Mouse (Mus musculus) CD4-positive, CD25-positive, alpha-beta regulatory T cell, adult 9 weeks (primary cell): ENCODE results near the gene Gm16368. TPM values are rescaled to one million over a fixed set of nuclear protein-coding genes. Genes with fewer than 3 reads are reported as not detected.

Source experiments
- polyA plus RNA-seq: library from polyadenylated mRNA; unstranded; fragments of 100-300 nt; shearing (Covaris generic); gene quantifications from one replicate; pipeline ENCODE4 v1.2.1, GENCODE M21; 2017

Gm16368 gene
- polyA plus RNA-seq, result not detected

GRCm38 (mm10) chr12:88083397-88083796 is at the start of gene Gm16368:
TSS of gene Gm16368 (plus strand) at chr12:88083697.

Other genes starting within 250 kb of the Gm16368 start
- not detected for gene Gm2001, start 241.4 kb upstream of the Gm16368 start, polyA plus RNA-seq
- not detected for gene Gm2016, start 209.6 kb upstream of the Gm16368 start, polyA plus RNA-seq
- not detected for gene Gm2022, start 188.3 kb upstream of the Gm16368 start, polyA plus RNA-seq
- not detected for gene Gm2035, start 163.8 kb upstream of the Gm16368 start, polyA plus RNA-seq
- gene Gm2042, start 129.6 kb upstream of the Gm16368 start, polyA plus RNA-seq, result not detected
- gene Gm2075, start 71.8 kb upstream of the Gm16368 start, polyA plus RNA-seq, result not detected
- not detected for gene Gm6803, start 64.9 kb upstream of the Gm16368 start, polyA plus RNA-seq
- gene Gm2056, start 56.7 kb upstream of the Gm16368 start, polyA plus RNA-seq, result not detected
- gene Gm10436, start 98.4 kb downstream of the Gm16368 start, polyA plus RNA-seq, result not detected
- gene Gm8332, start 166.4 kb downstream of the Gm16368 start, polyA plus RNA-seq, result not detected
- 0.15 TPM for gene Gm5662, start 190.8 kb downstream of the Gm16368 start, polyA plus RNA-seq
- not detected for gene Gm5039, start 240.3 kb downstream of the Gm16368 start, polyA plus RNA-seq